Mouse (Mus musculus) CH12.LX (cell line): ENCODE results near the gene Tyk2.

Experiments used
- CTCF ChIP-seq, 2 experiments: IDR thresholded peaks in 1 of 2; conservative IDR thresholded peaks in 1 of 2; 2 replicates each; pipeline ENCODE4 v1.5.1; 2011 to 2012; ENCODE audit warnings: low read depth in 2 of 2, low read length in 2 of 2, improper control_type of control experiment in 1 of 2, inconsistent platforms in 1 of 2, mild to moderate bottlenecking in 1 of 2, moderate library complexity in 1 of 2
- E2F4 ChIP-seq: IDR thresholded peaks from 2 replicates; pipeline ENCODE4 v1.6.1; 2011; ENCODE audit warnings: low read depth, low read length, improper control_type of control experiment; ENCODE audit not compliant: insufficient replicate concordance
- ETS1 ChIP-seq: conservative IDR thresholded peaks from 2 replicates; pipeline ENCODE4 v1.6.1; 2012; ENCODE audit warnings: low read depth, mild to moderate bottlenecking, inconsistent platforms, low read length, improper control_type of control experiment, moderate library complexity
- GABPA ChIP-seq: IDR thresholded peaks from 2 replicates; pipeline ENCODE4 v1.6.1; 2012; ENCODE audit warnings: low read depth, low read length, improper control_type of control experiment, inconsistent platforms; ENCODE audit not compliant: insufficient replicate concordance
- MAFK ChIP-seq: IDR thresholded peaks from 2 replicates; pipeline ENCODE4 v1.6.1; 2011; ENCODE audit warnings: low read length, improper control_type of control experiment; ENCODE audit not compliant: insufficient replicate concordance
- MAX ChIP-seq: IDR thresholded peaks from 2 replicates; pipeline ENCODE4 v1.6.1; 2011; ENCODE audit warnings: low read length, improper control_type of control experiment
- POLR2A ChIP-seq: IDR thresholded peaks from 2 replicates; pipeline ENCODE4 v1.6.1; 2011; ENCODE audit warnings: low read depth, mild to moderate bottlenecking, improper control_type of control experiment, low read length
- RAD21 ChIP-seq: IDR thresholded peaks from 2 replicates; pipeline ENCODE4 v1.6.1; 2011; ENCODE audit warnings: low read depth, mild to moderate bottlenecking, low read length, improper control_type of control experiment, moderate library complexity
- USF1 ChIP-seq: IDR thresholded peaks from 2 replicates; pipeline ENCODE4 v1.6.1; 2014; ENCODE audit warnings: low read depth, mild to moderate bottlenecking, inconsistent platforms, low read length, improper control_type of control experiment
- USF2 ChIP-seq: conservative IDR thresholded peaks from 2 replicates; pipeline ENCODE4 v1.6.1; 2011; ENCODE audit warnings: low read depth, low read length, improper control_type of control experiment

DNA sequence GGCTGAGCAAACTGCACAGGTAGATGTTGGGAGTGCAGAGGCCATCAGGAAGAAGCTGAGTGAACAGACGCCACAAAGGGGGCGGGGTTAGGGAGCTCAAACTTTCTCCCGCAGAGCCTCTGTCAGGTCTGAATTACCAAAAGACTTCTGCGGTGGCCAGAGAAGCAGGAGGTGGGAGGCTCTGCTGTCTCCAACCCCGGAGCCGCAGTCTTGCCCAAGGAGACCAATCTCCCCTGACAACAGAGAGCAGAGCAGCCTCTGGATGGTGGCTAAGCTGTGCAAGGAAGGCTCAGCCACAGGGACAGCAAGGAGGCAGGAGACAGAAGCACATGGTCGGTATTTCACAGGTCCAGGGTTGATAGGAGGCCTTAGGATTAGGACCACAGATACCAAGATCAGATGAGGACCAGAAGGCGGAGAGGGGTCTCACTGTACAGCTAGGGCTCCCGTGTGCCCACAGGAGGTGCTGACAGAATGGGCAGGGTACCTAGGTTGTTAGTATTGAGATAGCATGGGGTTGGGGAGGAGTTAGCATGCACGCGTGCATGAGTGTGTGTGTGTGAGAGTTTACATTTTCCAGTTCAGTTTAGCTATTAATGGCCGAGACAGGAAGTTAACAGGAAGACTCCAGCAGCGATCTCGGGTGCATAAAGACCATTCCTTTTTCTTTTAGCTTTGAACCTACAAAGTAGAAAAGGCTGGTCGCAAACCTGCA, 30.4 kb downstream of the Tyk2 start:
- TF ChIP-seq MAFK: no peak
- no peak for TF ChIP-seq CTCF (conservative IDR thresholded peaks at IDR 0.05 in 1 of 2, IDR thresholded peaks at IDR 0.05 in 1 of 2; ENCODE audit: low read depth in 2 of 2, low read length in 2 of 2)
- TF ChIP-seq E2F4: no peak
- no peak for TF ChIP-seq USF1
- peak; percentile 81 for TF ChIP-seq MAX
- peak; percentile 66 for TF ChIP-seq POLR2A
- TF ChIP-seq USF2: no peak
- no peak for TF ChIP-seq ETS1
- TF ChIP-seq GABPA: no peak
- no peak for TF ChIP-seq RAD21
